Mouse (Mus musculus) bone marrow macrophage, adult 2 months (primary cell): ENCODE data around the gene Prrt1. TPM values are rescaled to one million over a fixed set of nuclear protein-coding genes. Genes with fewer than 3 reads are reported as not detected.

Experiments
- H3K27ac ChIP-seq: 2 replicates; pipeline ENCODE4 v1.5.1; 2012; ENCODE audit warnings: low read depth, low read length; ENCODE audit not compliant: insufficient read depth
- H3K4me1 ChIP-seq: 2 replicates; pipeline ENCODE4 v1.6.1; 2012; ENCODE audit warnings: low read length; ENCODE audit not compliant: control insufficient read depth, insufficient read depth
- H3K4me3 ChIP-seq: 2 replicates; pipeline ENCODE4 v1.5.1; 2012; ENCODE audit warnings: mild to moderate bottlenecking, low read length, moderate library complexity; ENCODE audit not compliant: insufficient read depth
- CTCF ChIP-seq: IDR thresholded peaks from 2 replicates; pipeline ENCODE4 v1.5.1; 2012; ENCODE audit warnings: low read depth, mild to moderate bottlenecking, low read length, moderate library complexity
- POLR2A ChIP-seq: IDR thresholded peaks from 2 replicates; pipeline ENCODE4 v1.6.1; 2012; ENCODE audit warnings: mild to moderate bottlenecking, low read depth, low read length, borderline replicate concordance
- polyA plus RNA-seq: library from polyadenylated mRNA; stranded (reverse); fragments of >200 nt; gene quantifications from 2 replicates; pipeline ENCODE4 v1.2.4, GENCODE M21; 2012; ENCODE audit not compliant: missing spikeins, insufficient read depth, insufficient read length

The Prrt1 gene
- polyA plus RNA-seq, 1 experiment = 1.3 TPM

GRCm38 (mm10) chr17:34627093-34627942 lies 2.0 kb upstream of the Prrt1 start:
- H3K4me3 ChIP-seq = peak overlapping the region; percentile 69
- TF ChIP-seq CTCF = no peak
- no peak; the same call in 1 of the 2 replicates for TF ChIP-seq POLR2A
- peak overlapping the region; percentile 96 for H3K27ac ChIP-seq
- peaks cover 22% of the 10 kb centered on the region for H3K4me1 ChIP-seq

DNA sequence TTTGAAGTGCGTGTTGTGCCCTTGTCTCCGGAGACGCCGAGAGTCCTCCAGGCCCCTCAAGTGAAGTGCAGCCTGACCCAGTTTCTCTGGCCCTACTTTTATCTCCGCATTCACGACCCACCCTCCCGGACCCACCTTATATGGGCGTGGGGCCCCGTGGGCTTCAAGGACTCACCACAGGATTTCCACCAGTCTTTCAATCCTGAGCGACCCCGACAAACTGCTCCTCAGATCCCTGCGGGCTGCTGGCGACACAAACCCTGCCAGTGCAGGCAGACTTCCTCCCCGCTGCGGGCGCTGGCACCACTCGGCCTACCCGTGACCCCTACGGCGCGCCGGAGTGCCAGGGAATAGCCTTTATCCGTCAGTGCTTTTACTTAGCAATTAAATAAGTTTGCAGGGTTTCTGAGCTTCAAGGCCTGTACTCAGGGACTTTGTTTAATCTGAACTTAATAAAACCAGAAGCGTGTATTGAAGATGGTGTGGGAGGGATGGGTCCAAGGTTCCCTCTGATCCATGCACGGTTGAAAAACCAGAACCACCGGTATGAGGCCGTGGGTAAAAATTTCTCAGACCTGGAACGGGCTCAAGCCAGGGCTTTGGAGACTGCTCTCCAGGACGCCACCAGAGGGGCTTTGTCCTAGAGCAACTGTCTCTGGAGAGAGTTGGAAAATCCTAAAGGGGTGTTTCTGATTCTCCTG lies 1.2 kb upstream of the Prrt1 start, which contains the start of gene Ppt2:
Gene Ppt2, minus strand, starts transcription at position 568 of the 701 bp plus-strand sequence.
- TF ChIP-seq POLR2A (no peak), CTCF (no peak)
- H3K27ac ChIP-seq = peak within 1 kb of the TSS; percentile 96
- peaks cover 22% of the 10 kb centered on the region for H3K4me1 ChIP-seq
- H3K4me3 ChIP-seq = peak within 1 kb of the TSS; percentile 69

GRCm38 (mm10) chr17:34628644-34628967 lies 727 bp upstream of the Prrt1 start:
- Histone ChIP-seq H3K4me3 (peak overlapping the region; percentile 69), H3K27ac (peak overlapping the region; percentile 96), H3K4me1 (peaks cover 28% of the 10 kb centered on the region)
- TF ChIP-seq CTCF (no peak), POLR2A (no peak)

GRCm38 (mm10) chr17:34629796-34630603 lies 667 bp downstream of the Prrt1 start:
- no peak for TF ChIP-seq POLR2A
- no peak for TF ChIP-seq CTCF
- Histone ChIP-seq H3K4me1 (peaks cover 38% of the 10 kb centered on the region), H3K4me3 (no peak overlapping the region), H3K27ac (no peak overlapping the region)

- H3K27ac ChIP-seq = no peak overlapping the region
- H3K4me1 ChIP-seq = peaks cover 47% of the 10 kb centered on the region
- no peak for TF ChIP-seq CTCF
- no peak for TF ChIP-seq POLR2A
- H3K4me3 ChIP-seq = no peak overlapping the region
These were observed 1.5 kb downstream of the Prrt1 start for GRCm38 (mm10) chr17:34630761-34631301.

- no peak for TF ChIP-seq POLR2A
- TF ChIP-seq CTCF = no peak
- Histone ChIP-seq H3K27ac (peak overlapping the region; percentile 99; the same call in 1 of the 2 replicates), H3K4me3 (peak overlapping the region; percentile 77), H3K4me1 (peaks cover 51% of the 10 kb centered on the region)
These were observed 2.3 kb downstream of the Prrt1 start for GRCm38 (mm10) chr17:34631647-34632046.

DNA sequence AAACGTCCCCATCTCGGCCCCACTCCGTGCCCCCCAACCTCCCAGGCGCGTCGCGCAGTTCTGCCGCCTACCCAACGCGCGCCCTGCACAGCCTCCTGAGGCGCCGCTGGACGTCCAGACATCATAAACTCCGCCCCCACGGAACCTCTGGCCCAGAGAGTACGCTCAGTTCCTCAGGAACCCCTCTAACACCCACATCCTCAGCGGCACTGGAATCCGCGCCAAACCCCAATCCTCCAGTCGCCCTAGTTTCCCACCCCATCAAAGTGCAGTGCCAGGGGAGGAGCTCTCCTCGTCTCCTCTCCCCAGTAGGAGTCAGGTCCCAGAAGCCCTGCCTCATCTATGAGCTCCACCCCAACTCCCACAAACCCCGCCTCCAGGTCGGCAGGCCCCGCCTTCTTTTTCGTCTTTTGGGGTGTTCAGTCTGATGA lies 2.9 kb downstream of the Prrt1 start:
- Histone ChIP-seq H3K27ac (peak overlapping the region; percentile 99), H3K4me3 (peak overlapping the region; percentile 77), H3K4me1 (peaks cover 53% of the 10 kb centered on the region)
- TF ChIP-seq POLR2A (no peak), CTCF (no peak)

GRCm38 (mm10) chr17:34635671-34636070 lies 6.3 kb downstream of the Prrt1 start:
- Histone ChIP-seq H3K4me1 (peaks cover 72% of the 10 kb centered on the region), H3K27ac (no peak overlapping the region), H3K4me3 (no peak overlapping the region)
- no peak for TF ChIP-seq CTCF
- TF ChIP-seq POLR2A = no peak

DNA sequence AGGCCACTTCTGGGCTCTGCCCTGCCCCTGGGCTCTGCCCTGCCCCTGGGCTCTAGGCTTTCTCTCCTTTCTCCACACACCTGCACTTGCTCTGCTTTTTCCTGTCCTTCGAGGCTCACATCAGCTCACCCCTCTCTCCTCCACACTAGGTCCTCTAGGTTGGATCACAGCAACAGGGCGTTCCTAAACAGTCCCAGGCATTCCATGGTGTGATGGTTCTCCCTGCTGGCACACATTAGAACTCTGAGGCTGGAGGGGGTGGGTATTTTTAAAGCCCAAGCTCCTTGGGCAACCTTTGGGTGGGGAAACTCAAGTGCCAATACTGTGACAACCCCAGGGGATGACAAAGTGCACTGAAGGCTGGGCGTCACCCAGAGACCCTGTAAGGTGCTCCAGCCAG lies 8.1 kb downstream of the Prrt1 start:
- no peak for TF ChIP-seq POLR2A
- TF ChIP-seq CTCF = no peak
- Histone ChIP-seq H3K4me1 (peaks cover 77% of the 10 kb centered on the region), H3K4me3 (no peak overlapping the region), H3K27ac (peak overlapping the region; percentile 18; the same call in 1 of the 2 replicates)

DNA sequence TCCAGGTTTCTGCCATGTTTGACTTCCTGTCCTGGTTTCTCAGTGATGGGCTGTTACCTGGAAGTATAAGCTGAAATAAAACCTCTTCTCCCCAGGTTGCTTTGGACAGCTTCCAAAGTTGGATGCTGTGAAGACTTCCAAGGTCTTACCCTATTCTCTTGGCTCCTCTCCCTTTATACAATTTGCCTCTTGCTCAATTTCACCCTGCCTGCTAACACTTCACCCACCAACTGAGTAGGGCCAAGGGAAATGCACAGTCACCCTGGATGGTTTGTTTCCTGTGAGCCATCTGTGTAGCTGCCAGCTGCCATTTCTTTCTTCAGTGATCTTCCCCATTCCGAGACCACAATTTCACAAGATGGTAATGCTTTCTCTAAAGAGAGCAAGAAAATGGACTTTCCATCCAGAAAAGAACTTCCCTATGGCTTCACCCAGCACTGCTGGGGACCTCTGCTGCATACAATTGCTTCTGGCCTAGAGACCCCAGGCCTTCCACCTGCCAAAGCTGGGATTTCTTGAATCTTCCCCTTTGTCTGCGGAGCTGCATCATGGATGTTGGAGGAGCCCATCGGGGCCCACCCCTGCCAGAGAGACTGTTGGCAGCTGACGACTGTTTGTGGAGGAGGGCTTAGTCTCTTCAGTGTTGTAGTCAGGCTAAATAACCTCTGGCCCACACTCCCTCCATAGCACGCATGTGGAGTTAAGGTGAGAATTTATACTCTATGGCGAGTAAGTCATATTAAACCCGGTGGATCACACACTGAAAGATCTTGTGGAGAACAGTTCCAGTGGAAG lies 10.3 kb downstream of the Prrt1 start:
- no peak for TF ChIP-seq POLR2A
- TF ChIP-seq CTCF = no peak
- Histone ChIP-seq H3K4me3 (peak overlapping the region; percentile 13), H3K27ac (peak overlapping the region; percentile 92), H3K4me1 (peaks cover 81% of the 10 kb centered on the region)
